Mouse (Mus musculus) spleen, adult 2 months (tissue): ENCODE data around the gene Tagln3. TPM values are rescaled to one million over a fixed set of nuclear protein-coding genes. Genes with fewer than 3 reads are reported as not detected.

ENCODE experiments used
- DNase-seq, 2 experiments: peaks; one replicate each; pipeline versions ENCODE4 v3.0.0 to v3.0.0-alpha.2; 2012 to 2021; ENCODE audit warnings: low spot score in 2 of 2, low read depth in 1 of 2
- H3K27ac ChIP-seq: fragments of 200-500 bp; 2 replicates; pipeline ENCODE4 v1.5.1; 2012; ENCODE audit warnings: low read length, inconsistent platforms; ENCODE audit not compliant: insufficient read depth
- H3K27me3 ChIP-seq: fragments of 200-500 bp; 2 replicates; pipeline ENCODE4 v1.6.1; 2012; ENCODE audit warnings: mild to moderate bottlenecking, moderate library complexity, low read length, inconsistent platforms; ENCODE audit not compliant: control insufficient read depth, insufficient read depth
- H3K36me3 ChIP-seq: fragments of 200-500 bp; 2 replicates; pipeline ENCODE4 v1.6.1; 2012; ENCODE audit warnings: mild to moderate bottlenecking, low read length, inconsistent platforms; ENCODE audit not compliant: control insufficient read depth, insufficient read depth
- H3K4me1 ChIP-seq: fragments of 200-500 bp; 2 replicates; pipeline ENCODE4 v1.6.1; 2011; ENCODE audit warnings: inconsistent platforms; ENCODE audit not compliant: control insufficient read depth, insufficient read depth, insufficient read length
- H3K4me3 ChIP-seq: fragments of 200-500 bp; 2 replicates; pipeline ENCODE4 v1.5.1; 2011; ENCODE audit warnings: mild to moderate bottlenecking, inconsistent platforms; ENCODE audit not compliant: insufficient read depth, insufficient read length; ENCODE audit errors: extremely low read depth
- CTCF ChIP-seq: fragments of 200-500 bp; IDR thresholded peaks from 2 replicates; pipeline ENCODE4 v1.5.1; 2011; ENCODE audit warnings: mild to moderate bottlenecking, inconsistent platforms; ENCODE audit not compliant: insufficient read depth, insufficient read length, insufficient replicate concordance; ENCODE audit errors: extremely low read depth
- POLR2A ChIP-seq: fragments of 200-500 bp; IDR thresholded peaks from 2 replicates; pipeline ENCODE4 v1.6.1; 2011; ENCODE audit warnings: low read depth, low read length, inconsistent platforms
- WGBS: fragments of 180-500 bp; shearing (Covaris S2); methylation state at CpG from one replicate; pipeline ENCODE4 v1.1.7; 2018; 5-methylcytosine and 5-hydroxymethylcytosine counted together
- polyA plus RNA-seq: library from polyadenylated mRNA; depleted of rRNA; stranded (reverse); fragments of >200 nt; gene quantifications from 2 replicates; pipeline ENCODE4 v1.2.3, GENCODE M21; 2012; rRNA removed

Tagln3 gene
- 0.34 and 0.40 TPM in 2 replicates for polyA plus RNA-seq

GRCm38 (mm10) chr16:45724061-45724741 lies at the start of gene Tagln3:
Tagln3 (minus strand) TSS chr16:45724608.
- H3K36me3 ChIP-seq = no peaks in the 10 kb centered on the region
- TF ChIP-seq CTCF (no peak), POLR2A (no peak)
- peak within 1 kb of the TSS; percentile 32 for H3K4me3 ChIP-seq
- H3K4me1 ChIP-seq = no peaks in the 10 kb centered on the region
- H3K27ac ChIP-seq = no peak within 1 kb of the TSS
- DNase-seq = no peak
- 8% methylated on average over 30 of the region's 30 CpGs for WGBS
- peaks cover 9% of the 10 kb centered on the region for H3K27me3 ChIP-seq

GRCm38 (mm10) chr16:45770914-45771313 lies 46.5 kb upstream of the Tagln3 start:
- Histone ChIP-seq H3K4me1 (no peaks in the 10 kb centered on the region), H3K27ac (no peak overlapping the region), H3K27me3 (no peaks in the 10 kb centered on the region), H3K4me3 (no peak overlapping the region), H3K36me3 (no peaks in the 10 kb centered on the region)
- 94% methylated on average over 6 of the region's 6 CpGs for WGBS
- TF ChIP-seq CTCF (no peak), POLR2A (no peak)
- DNase-seq = no peak

- DNase-seq = no peak
- TF ChIP-seq CTCF (no peak), POLR2A (no peak)
- H3K4me3 ChIP-seq = no peak overlapping the region
- WGBS = 86% methylated on average over 10 of the region's 10 CpGs
- H3K27me3 ChIP-seq = no peaks in the 10 kb centered on the region
- no peak overlapping the region for H3K27ac ChIP-seq
- no peaks in the 10 kb centered on the region for H3K4me1 ChIP-seq
- H3K36me3 ChIP-seq = no peaks in the 10 kb centered on the region
Measured at GRCm38 (mm10) chr16:45767853-45768640, 43.6 kb upstream of the Tagln3 start.

- no peak for TF ChIP-seq POLR2A
- no peak for TF ChIP-seq CTCF
- no peak overlapping the region for H3K27ac ChIP-seq
- 69% methylated on average over 4 of the region's 4 CpGs for WGBS
- H3K27me3 ChIP-seq = no peaks in the 10 kb centered on the region
- DNase-seq = no peak
- no peaks in the 10 kb centered on the region for H3K36me3 ChIP-seq
- no peak overlapping the region for H3K4me3 ChIP-seq
- H3K4me1 ChIP-seq = no peaks in the 10 kb centered on the region
Measured at GRCm38 (mm10) chr16:45767434-45767833, 43.0 kb upstream of the Tagln3 start.

GRCm38 (mm10) chr16:45765801-45766494 lies 41.5 kb upstream of the Tagln3 start:
- TF ChIP-seq POLR2A (no peak), CTCF (no peak)
- no peak overlapping the region for H3K27ac ChIP-seq

GRCm38 (mm10) chr16:45765102-45765501 lies 40.7 kb upstream of the Tagln3 start:
- DNase-seq = no peak
- 77% methylated on average over 3 of the region's 3 CpGs for WGBS
- TF ChIP-seq POLR2A (no peak), CTCF (no peak)
- no peaks in the 10 kb centered on the region for H3K36me3 ChIP-seq
- no peaks in the 10 kb centered on the region for H3K27me3 ChIP-seq
- no peaks in the 10 kb centered on the region for H3K4me1 ChIP-seq
- H3K4me3 ChIP-seq = no peak overlapping the region
- H3K27ac ChIP-seq = no peak overlapping the region

More at GRCm38 (mm10) chr16:45765801-45766494, 41.5 kb upstream of the Tagln3 start:
- 85% methylated on average over 7 of the region's 7 CpGs for WGBS
- Histone ChIP-seq H3K4me1 (no peaks in the 10 kb centered on the region), H3K36me3 (no peaks in the 10 kb centered on the region), H3K27me3 (no peaks in the 10 kb centered on the region), H3K4me3 (no peak overlapping the region)
- no peak for DNase-seq
